Mouse (Mus musculus) stomach, postnatal 0 days (tissue): ENCODE data around the gene Abcg4. TPM values are rescaled to one million over a fixed set of nuclear protein-coding genes. Genes with fewer than 3 reads are reported as not detected.
"Not testable (repeated sequence)": the region's sequence is repeated elsewhere in the genome, so short reads cannot be mapped to it uniquely, and the experiment has no call there.

Experiments used
- ATAC-seq: fragments of 200-750 bp; cut with Nextera tagmentation; 2 replicates; pipeline ENCODE4 v1.8.0; 2017; ENCODE audit not compliant: low FRiP score, low TSS enrichment
- DNase-seq: peaks from one replicate; pipeline ENCODE4 v3.0.0-alpha.2; 2016; ENCODE audit warnings: low spot score
- H3K27ac ChIP-seq: fragments of 300-500 bp; sonication (generic); replicated peaks from 2 replicates; pipeline ENCODE4 v1.5.1; 2014; ENCODE audit warnings: mild to moderate bottlenecking, control low read depth
- H3K27me3 ChIP-seq: fragments of 300-500 bp; sonication (generic); 2 replicates; pipeline ENCODE4 v1.6.1; 2014; ENCODE audit warnings: low read length; ENCODE audit not compliant: control insufficient read depth, insufficient read depth
- H3K36me3 ChIP-seq: fragments of 300-500 bp; sonication (generic); 2 replicates; pipeline ENCODE4 v1.6.1; 2014; ENCODE audit warnings: low read length, mixed read lengths; ENCODE audit not compliant: control insufficient read depth, insufficient read depth
- H3K4me1 ChIP-seq: fragments of 300-500 bp; sonication (generic); replicated peaks from 2 replicates; pipeline ENCODE4 v1.6.1; 2014; ENCODE audit warnings: antibody characterized with exemption; ENCODE audit not compliant: control insufficient read depth, insufficient read depth
- H3K4me2 ChIP-seq: fragments of 300-500 bp; sonication (generic); replicated peaks from 2 replicates; pipeline ENCODE4 v1.6.1; 2014; ENCODE audit warnings: low read depth, mild to moderate bottlenecking, control low read depth, moderate library complexity
- H3K4me3 ChIP-seq: fragments of 300-500 bp; sonication (generic); 2 replicates; pipeline ENCODE4 v1.5.1; 2014; ENCODE audit warnings: low read depth, low read length, control low read depth
- H3K9ac ChIP-seq: fragments of 300-500 bp; sonication (generic); 2 replicates; pipeline ENCODE4 v1.6.1; 2014; ENCODE audit warnings: mild to moderate bottlenecking, low read length, control low read depth, mixed read lengths
- H3K9me3 ChIP-seq: fragments of 300-500 bp; sonication (generic); 2 replicates; pipeline ENCODE4 v1.6.1; 2016; ENCODE audit warnings: low read length; ENCODE audit not compliant: control insufficient read depth
- CTCF ChIP-seq: IDR thresholded peaks from 2 replicates; pipeline ENCODE4 v1.5.1; 2016; ENCODE audit warnings: antibody characterized with exemption, low read depth, mild to moderate bottlenecking, moderate library complexity
- EP300 ChIP-seq: optimal IDR thresholded peaks from 2 replicates; pipeline ENCODE3; 2016; ENCODE audit warnings: antibody characterized with exemption
- WGBS: fragments of 180-500 bp; shearing (Covaris S2); extraction: QIAGEN DNeasy Blood & Tissue Kit; methylation state at CpG from one replicate; pipeline ENCODE4 v1.1.7; 2014; 5-methylcytosine and 5-hydroxymethylcytosine counted together
- polyA plus RNA-seq: library from polyadenylated mRNA; unstranded; fragments of >200 nt; fragmentation: Nextera tagmentation; extraction: Ambion mirVana; gene quantifications from 2 replicates; pipeline ENCODE4 v1.2.1, GENCODE M21; 2015

The Abcg4 gene
- polyA plus RNA-seq = 1.4 TPM in 2 replicates

- Histone ChIP-seq H3K27ac (0 out of 2 replicates have a peak within 1 kb of the TSS, but pooled peaks have one; percentile 18), H3K36me3 (peaks cover 4% of the 10 kb centered on the region; the same call in 1 of the 2 replicates), H3K4me3 (peak within 1 kb of the TSS; percentile 61), H3K9ac (peak within 1 kb of the TSS; percentile 63), H3K27me3 (no peaks in the 10 kb centered on the region), H3K9me3 (no peaks in the 10 kb centered on the region), H3K4me1 (no peaks in the 10 kb centered on the region), H3K4me2 (peak within 1 kb of the TSS; percentile 83)
- no peak for TF ChIP-seq EP300
- no peak for TF ChIP-seq CTCF
- DNase-seq (peak; percentile 35), ATAC-seq (peak; percentile 38)
- WGBS = 1% methylated on average over 38 of the region's 38 CpGs
Observed at GRCm38 (mm10) chr9:44288076-44288958, at the start of gene Abcg4. TSS of gene Abcg4 (minus strand) at chr9:44288615.

- H3K9ac ChIP-seq = peak overlapping the region; percentile 8; the same call in 1 of the 2 replicates
- H3K27me3 ChIP-seq = no peaks in the 10 kb centered on the region
- peaks cover 21% of the 10 kb centered on the region; the same call in 1 of the 2 replicates for H3K36me3 ChIP-seq
- no peak overlapping the region for H3K4me3 ChIP-seq
- H3K27ac ChIP-seq = peak overlapping the region; percentile 35; the same call in 1 of the 2 replicates
- peak overlapping the region; percentile 94; the same call in 1 of the 2 replicates for H3K4me2 ChIP-seq
- 59% methylated on average over 9 of the region's 9 CpGs for WGBS
- ATAC-seq (no peak), DNase-seq (no peak)
- H3K9me3 ChIP-seq = no peaks in the 10 kb centered on the region
- H3K4me1 ChIP-seq = 0 out of 2 replicates have a peak, but pooled peaks cover 2% of the 10 kb centered on the region
- TF ChIP-seq EP300 (no peak), CTCF (no peak)
Observed at GRCm38 (mm10) chr9:44337436-44338169, 49.2 kb upstream of the Abcg4 start.

DNA sequence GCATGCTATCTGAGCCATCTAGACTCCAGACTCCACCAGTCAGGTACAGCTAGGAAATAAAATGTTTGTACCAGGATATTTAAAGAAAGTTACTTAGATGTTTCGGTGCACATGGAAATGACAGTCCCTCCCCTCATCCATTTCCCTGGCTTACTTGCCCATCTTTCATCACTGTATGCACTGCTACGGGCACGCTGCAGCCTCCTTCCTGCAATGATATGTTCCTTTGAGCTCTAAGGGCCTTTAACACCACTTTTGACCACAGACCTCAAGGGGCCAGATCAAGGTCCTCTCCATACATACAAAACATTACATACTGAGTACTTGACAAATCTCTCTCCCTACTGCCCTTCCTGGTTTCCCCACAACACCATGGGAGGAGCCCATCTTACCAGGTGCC lies 48.5 kb upstream of the Abcg4 start:
- H3K36me3 ChIP-seq = peaks cover 24% of the 10 kb centered on the region; the same call in 1 of the 2 replicates
- H3K4me2 ChIP-seq = peak overlapping the region; percentile 94
- H3K4me1 ChIP-seq = no peaks in the 10 kb centered on the region
- TF ChIP-seq CTCF (no peak), EP300 (no peak)
- DNase-seq (no peak), ATAC-seq (no peak)
- no peaks in the 10 kb centered on the region for H3K27me3 ChIP-seq
- WGBS = 55% methylated on average over 3 of the region's 3 CpGs
- no peaks in the 10 kb centered on the region for H3K9me3 ChIP-seq
- H3K9ac ChIP-seq = peak overlapping the region; percentile 23; the same call in 1 of the 2 replicates
- peak overlapping the region; percentile 35; the same call in 1 of the 2 replicates for H3K27ac ChIP-seq
- H3K4me3 ChIP-seq = 0 out of 2 replicates have a peak overlapping the region, but pooled peaks have one; percentile 78

DNA sequence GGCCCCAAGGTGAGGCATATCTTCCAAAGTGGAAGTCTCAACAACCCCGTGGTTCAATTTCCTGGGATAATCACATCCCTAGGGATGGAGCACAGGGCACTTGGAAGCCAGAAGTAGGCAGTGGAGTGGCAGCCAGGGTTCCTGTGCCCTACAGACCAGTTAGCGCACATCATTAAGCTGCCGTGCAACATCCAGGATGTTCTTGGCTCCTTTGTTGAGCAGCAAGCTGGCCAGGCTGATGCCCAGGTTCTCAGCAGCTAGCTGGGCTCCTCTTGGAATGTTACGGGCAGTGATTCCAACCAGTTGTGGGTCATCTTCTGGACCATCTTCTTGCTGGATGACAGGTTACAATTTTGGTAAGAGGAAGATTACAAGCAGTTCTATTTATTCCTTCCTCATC lies 48.1 kb upstream of the Abcg4 start:
- peak overlapping the region; percentile 94 for H3K4me2 ChIP-seq
- not testable (repeated sequence) for ATAC-seq, H3K27ac ChIP-seq, DNase-seq, H3K27me3 ChIP-seq, H3K9me3 ChIP-seq, H3K4me1 ChIP-seq
- peak overlapping the region; percentile 78 for H3K4me3 ChIP-seq
- peaks cover 27% of the 10 kb centered on the region; the same call in 1 of the 2 replicates for H3K36me3 ChIP-seq
- 33% methylated on average over 4 of the region's 4 CpGs for WGBS
- H3K9ac ChIP-seq = peak overlapping the region; percentile 23; the same call in 1 of the 2 replicates

DNA sequence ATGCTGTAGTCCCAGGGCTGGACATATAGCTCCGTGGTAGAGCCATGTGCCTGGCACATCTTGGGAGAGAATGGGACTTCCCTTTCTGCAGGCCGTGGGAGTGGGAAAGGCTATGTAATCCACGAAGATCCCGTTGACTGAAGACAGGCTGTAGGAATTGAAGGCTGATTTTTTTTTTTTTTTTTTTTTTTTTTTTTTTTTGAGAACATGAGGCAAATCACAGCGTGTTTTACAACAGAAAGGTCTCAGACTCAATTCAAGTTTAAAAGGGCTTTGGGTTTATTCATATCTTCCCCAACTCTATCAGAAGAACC lies 47.6 kb upstream of the Abcg4 start:
- H3K4me3 ChIP-seq = peak overlapping the region; percentile 78
- H3K4me1 ChIP-seq = no peaks in the 10 kb centered on the region
- WGBS = 2% methylated on average over 5 of the region's 5 CpGs
- peak overlapping the region; percentile 94 for H3K4me2 ChIP-seq
- DNase-seq = no peak
- peaks cover 24% of the 10 kb centered on the region; the same call in 1 of the 2 replicates for H3K36me3 ChIP-seq
- TF ChIP-seq EP300 (no peak), CTCF (no peak)
- H3K9ac ChIP-seq = peak overlapping the region; percentile 91
- H3K9me3 ChIP-seq = no peaks in the 10 kb centered on the region
- no peak for ATAC-seq
- H3K27ac ChIP-seq = no peak overlapping the region
- H3K27me3 ChIP-seq = no peaks in the 10 kb centered on the region
